Mouse (Mus musculus) thymus, postnatal 0 days (tissue): Measurements from ENCODE around the gene Fam178b. TPM values are rescaled to one million over a fixed set of nuclear protein-coding genes. Genes with fewer than 3 reads are reported as not detected.
"Not testable (repeated sequence)": the region's sequence is repeated elsewhere in the genome, so short reads cannot be mapped to it uniquely, and the experiment has no call there.

Experiments used
- DNase-seq: peaks from one replicate; pipeline ENCODE4 v3.0.0-alpha.2; 2015; ENCODE audit warnings: low spot score
- polyA plus RNA-seq: library from polyadenylated mRNA; unstranded; fragments of >200 nt; fragmentation: Nextera tagmentation; extraction: Ambion mirVana; gene quantifications from 2 replicates; pipeline ENCODE4 v1.2.1, GENCODE M21; 2015

The Fam178b gene
- polyA plus RNA-seq, 1 experiment from 2014 or later = 0.52 TPM

GRCm38 (mm10) chr1:36631391-36631790 lies 51.6 kb downstream of the Fam178b start:
- no peak for DNase-seq

- DNase-seq = no peak
These were observed 52.8 kb downstream of the Fam178b start for GRCm38 (mm10) chr1:36630053-36630739.

GRCm38 (mm10) chr1:36628585-36628984 lies 54.4 kb downstream of the Fam178b start:
- no peak for DNase-seq

- DNase-seq = no peak
These were observed 57.5 kb downstream of the Fam178b start for GRCm38 (mm10) chr1:36625442-36625841.

GRCm38 (mm10) chr1:36615958-36616357 lies 67.0 kb downstream of the Fam178b start:
- not testable (repeated sequence) for DNase-seq

- no peak for DNase-seq
These were observed 67.8 kb downstream of the Fam178b start for GRCm38 (mm10) chr1:36615188-36615587.

GRCm38 (mm10) chr1:36614584-36614983 lies 68.4 kb downstream of the Fam178b start:
- no peak for DNase-seq

GRCm38 (mm10) chr1:36613374-36613895 lies 69.5 kb downstream of the Fam178b start:
- no peak for DNase-seq

GRCm38 (mm10) chr1:36612362-36612761 lies 70.6 kb downstream of the Fam178b start:
- no peak for DNase-seq

GRCm38 (mm10) chr1:36611449-36612123 lies 71.4 kb downstream of the Fam178b start:
- no peak for DNase-seq

GRCm38 (mm10) chr1:36608211-36608610 lies 74.8 kb downstream of the Fam178b start:
- no peak for DNase-seq

- no peak for DNase-seq
These were observed 76.0 kb downstream of the Fam178b start for GRCm38 (mm10) chr1:36606951-36607350.

GRCm38 (mm10) chr1:36604254-36605156 lies 78.5 kb downstream of the Fam178b start:
- DNase-seq = peak; percentile 36

- DNase-seq = peak; percentile 34
These were observed 79.6 kb downstream of the Fam178b start for GRCm38 (mm10) chr1:36603361-36603760.

- DNase-seq = no peak
These were observed 80.7 kb downstream of the Fam178b start for GRCm38 (mm10) chr1:36602271-36602670.

GRCm38 (mm10) chr1:36598411-36598810 lies 84.6 kb downstream of the Fam178b start:
- no peak for DNase-seq

GRCm38 (mm10) chr1:36596114-36596513 lies 86.9 kb downstream of the Fam178b start:
- DNase-seq = no peak

- DNase-seq = peak; percentile 62
These were observed 87.6 kb downstream of the Fam178b start for GRCm38 (mm10) chr1:36595167-36595931.

- no peak for DNase-seq
These were observed 89.9 kb downstream of the Fam178b start for GRCm38 (mm10) chr1:36593099-36593498.

GRCm38 (mm10) chr1:36591408-36591807 lies 91.6 kb downstream of the Fam178b start:
- peak; percentile 67 for DNase-seq

GRCm38 (mm10) chr1:36590664-36591063 lies 92.3 kb downstream of the Fam178b start:
- peak; percentile 25 for DNase-seq
